Mouse (Mus musculus) forebrain, embryonic 11.5 days (tissue): ENCODE measurements around the gene Msl1. TPM values are rescaled to one million over a fixed set of nuclear protein-coding genes. Genes with fewer than 3 reads are reported as not detected.

Experiments used
- polyA plus RNA-seq: library from polyadenylated mRNA; unstranded; fragments of >200 nt; fragmentation: Nextera tagmentation; extraction: Ambion mirVana; gene quantifications from 2 replicates; pipeline ENCODE4 v1.2.1, GENCODE M21; 2014

Msl1 gene
- polyA plus RNA-seq, 1 experiment from 2014 or later: 24.0 TPM

Other genes with a start within 250 kb of the Msl1 start
- 0.08 TPM in 1 of 2 replicates, not detected in the other for gene Ikzf3, start 249.5 kb upstream of the Msl1 start, polyA plus RNA-seq
- 0.21 TPM in 2 replicates for gene Zpbp2, start 244.4 kb upstream of the Msl1 start, polyA plus RNA-seq
- 8.6 and 11.2 TPM in 2 replicates for gene Ormdl3, start 208.1 kb upstream of the Msl1 start, polyA plus RNA-seq
- not detected in 2 replicates for gene Lrrc3c, start 197.2 kb upstream of the Msl1 start, polyA plus RNA-seq
- gene Gm12355, start 169.9 kb upstream of the Msl1 start, polyA plus RNA-seq: 0.96 and 1.5 TPM in 2 replicates
- gene Gsdma3, start 169.2 kb upstream of the Msl1 start, polyA plus RNA-seq: not detected in 2 replicates
- not detected in 2 replicates for gene Gsdma2, start 148.8 kb upstream of the Msl1 start, polyA plus RNA-seq
- not detected in 2 replicates for gene Gsdma, start 131.2 kb upstream of the Msl1 start, polyA plus RNA-seq
- 208 and 220 TPM in 2 replicates for gene Psmd3, start 113.0 kb upstream of the Msl1 start, polyA plus RNA-seq
- gene Csf3, start 94.3 kb upstream of the Msl1 start, polyA plus RNA-seq: not detected in 2 replicates
- 75.9 and 76.6 TPM in 2 replicates for gene Med24, start 66.1 kb upstream of the Msl1 start, polyA plus RNA-seq
- 35.9 and 36.9 TPM in 2 replicates for gene Thra, start 54.9 kb upstream of the Msl1 start, polyA plus RNA-seq
- 1.0 and 1.6 TPM in 2 replicates for gene Nr1d1, start 20.2 kb upstream of the Msl1 start, polyA plus RNA-seq
- gene Casc3, start 9.4 kb downstream of the Msl1 start, polyA plus RNA-seq: 59.9 and 63.2 TPM in 2 replicates
- 2.0 and 2.5 TPM in 2 replicates for gene Rapgefl1, start 41.3 kb downstream of the Msl1 start, polyA plus RNA-seq
- gene Wipf2, start 68.1 kb downstream of the Msl1 start, polyA plus RNA-seq: 5.5 and 6.3 TPM in 2 replicates
- 52.8 and 54.7 TPM in 2 replicates for gene Cdc6, start 112.3 kb downstream of the Msl1 start, polyA plus RNA-seq
- 23.3 and 25.2 TPM in 2 replicates for gene Rara, start 132.3 kb downstream of the Msl1 start, polyA plus RNA-seq
- gene Gjd3, start 187.5 kb downstream of the Msl1 start, polyA plus RNA-seq: 0.23 TPM in 1 of 2 replicates, not detected in the other
- 446 and 476 TPM in 2 replicates for gene Top2a, start 228.7 kb downstream of the Msl1 start, polyA plus RNA-seq
- gene Igfbp4, start 245.7 kb downstream of the Msl1 start, polyA plus RNA-seq: 246 and 252 TPM in 2 replicates